Mouse (Mus musculus) liver, embryonic 15.5 days (tissue): ENCODE measurements around the gene Sall4. TPM values are rescaled to one million over a fixed set of nuclear protein-coding genes. Genes with fewer than 3 reads are reported as not detected.

ENCODE experiments used
- ATAC-seq: fragments of 200-750 bp; cut with Nextera tagmentation; 2 replicates; pipeline ENCODE4 v1.8.0; 2017; ENCODE audit warnings: moderate number of reproducible peaks, mild to moderate bottlenecking, moderate library complexity; ENCODE audit not compliant: insufficient read depth
- H3K27ac ChIP-seq: fragments of 300-500 bp; sonication (generic); replicated peaks from 2 replicates; pipeline ENCODE4 v1.5.1; 2015; ENCODE audit warnings: mild to moderate bottlenecking, inconsistent platforms
- H3K27me3 ChIP-seq: fragments of 300-500 bp; sonication (generic); 2 replicates; pipeline ENCODE4 v1.6.1; 2015; ENCODE audit warnings: mild to moderate bottlenecking, inconsistent platforms
- H3K36me3 ChIP-seq: fragments of 300-500 bp; sonication (generic); replicated peaks from 2 replicates; pipeline ENCODE4 v1.6.1; 2015; ENCODE audit warnings: moderate library complexity, mild to moderate bottlenecking, inconsistent platforms
- H3K4me1 ChIP-seq: fragments of 300-500 bp; sonication (generic); replicated peaks from 2 replicates; pipeline ENCODE4 v1.6.1; 2015; ENCODE audit warnings: inconsistent platforms
- H3K4me2 ChIP-seq: fragments of 300-500 bp; sonication (generic); 2 replicates; pipeline ENCODE4 v1.6.1; 2015; ENCODE audit warnings: moderate library complexity, mild to moderate bottlenecking, inconsistent platforms
- H3K4me3 ChIP-seq: fragments of 300-500 bp; sonication (generic); replicated peaks from 2 replicates; pipeline ENCODE4 v1.5.1; 2015; ENCODE audit warnings: mild to moderate bottlenecking, inconsistent platforms
- H3K9ac ChIP-seq: fragments of 300-500 bp; sonication (generic); 2 replicates; pipeline ENCODE4 v1.6.1; 2015; ENCODE audit warnings: moderate library complexity, mild to moderate bottlenecking, inconsistent platforms
- H3K9me3 ChIP-seq: fragments of 300-500 bp; sonication (generic); replicated peaks from 2 replicates; pipeline ENCODE4 v1.6.1; 2016; ENCODE audit warnings: inconsistent platforms
- WGBS: fragments of 180-500 bp; shearing (Covaris S2); methylation state at CpG from one replicate; pipeline ENCODE4 v1.1.7; 2015; ENCODE audit warnings: mixed read lengths; ENCODE audit not compliant: insufficient replicate concordance; 5-methylcytosine and 5-hydroxymethylcytosine counted together
- polyA plus RNA-seq: library from polyadenylated mRNA; unstranded; fragments of >200 nt; fragmentation: Nextera tagmentation; extraction: Ambion mirVana; gene quantifications from 2 replicates; pipeline ENCODE4 v1.2.1, GENCODE M21; 2015

Sall4 gene
- polyA plus RNA-seq, 1 experiment from 2014 or later = 3.6 TPM

- Histone ChIP-seq H3K4me3 (no peak overlapping the region), H3K27ac (peak overlapping the region; percentile 51; the same call in 1 of the 2 replicates), H3K4me2 (no peak overlapping the region), H3K9ac (no peak overlapping the region), H3K4me1 (peaks cover 4% of the 10 kb centered on the region; the same call in 1 of the 2 replicates), H3K36me3 (no peaks in the 10 kb centered on the region), H3K9me3 (no peaks in the 10 kb centered on the region), H3K27me3 (no peaks in the 10 kb centered on the region)
- no peak for ATAC-seq
Observed at GRCm38 (mm10) chr2:168777481-168777880, 9.7 kb upstream of the Sall4 start.

- no peak overlapping the region for H3K9ac ChIP-seq
- no peaks in the 10 kb centered on the region for H3K9me3 ChIP-seq
- peak overlapping the region; percentile 54 for H3K27ac ChIP-seq
- WGBS = 29% methylated on average over 3 of the region's 3 CpGs
- peaks cover 4% of the 10 kb centered on the region; the same call in 1 of the 2 replicates for H3K4me1 ChIP-seq
- H3K27me3 ChIP-seq = no peaks in the 10 kb centered on the region
- no peak overlapping the region for H3K4me3 ChIP-seq
- no peak overlapping the region for H3K4me2 ChIP-seq
- H3K36me3 ChIP-seq = no peaks in the 10 kb centered on the region
- ATAC-seq = peak; percentile 64
Observed at GRCm38 (mm10) chr2:168776238-168776637, 8.5 kb upstream of the Sall4 start.

GRCm38 (mm10) chr2:168769259-168769658 is 1.5 kb upstream of the Sall4 start:
- Histone ChIP-seq H3K9ac (no peak overlapping the region), H3K27me3 (peaks cover 62% of the 10 kb centered on the region), H3K4me3 (no peak overlapping the region), H3K27ac (no peak overlapping the region), H3K36me3 (no peaks in the 10 kb centered on the region), H3K9me3 (no peaks in the 10 kb centered on the region), H3K4me1 (peaks cover 5% of the 10 kb centered on the region; the same call in 1 of the 2 replicates), H3K4me2 (no peak overlapping the region)
- 64% methylated on average over 8 of the region's 8 CpGs for WGBS
- ATAC-seq = no peak

- H3K27me3 ChIP-seq = peaks cover 87% of the 10 kb centered on the region
- no peaks in the 10 kb centered on the region for H3K9me3 ChIP-seq
- ATAC-seq = peak; percentile 61
- no peaks in the 10 kb centered on the region for H3K36me3 ChIP-seq
- peaks cover 5% of the 10 kb centered on the region; the same call in 1 of the 2 replicates for H3K4me1 ChIP-seq
- 2% methylated on average over 52 of the region's 52 CpGs for WGBS
- H3K27ac ChIP-seq = peak overlapping the region; percentile 74
- peak overlapping the region; percentile 27; the same call in 1 of the 2 replicates for H3K9ac ChIP-seq
- peak overlapping the region; percentile 50 for H3K4me3 ChIP-seq
- H3K4me2 ChIP-seq = peak overlapping the region; percentile 45
Observed at GRCm38 (mm10) chr2:168766538-168767361, 993 bp downstream of the Sall4 start.

- H3K27ac ChIP-seq = peak overlapping the region; percentile 74
- WGBS = under 1% methylated on average over 65 of the region's 65 CpGs
- H3K9me3 ChIP-seq = no peaks in the 10 kb centered on the region
- H3K9ac ChIP-seq = peak overlapping the region; percentile 27; the same call in 1 of the 2 replicates
- H3K36me3 ChIP-seq = no peaks in the 10 kb centered on the region
- peak overlapping the region; percentile 45 for H3K4me2 ChIP-seq
- peak; percentile 5; the same call in 1 of the 2 replicates for ATAC-seq
- peaks cover 94% of the 10 kb centered on the region for H3K27me3 ChIP-seq
- peak overlapping the region; percentile 50 for H3K4me3 ChIP-seq
- H3K4me1 ChIP-seq = peaks cover 5% of the 10 kb centered on the region; the same call in 1 of the 2 replicates
Observed at GRCm38 (mm10) chr2:168765696-168766537, 1.8 kb downstream of the Sall4 start.

- peak overlapping the region; percentile 45 for H3K4me2 ChIP-seq
- no peaks in the 10 kb centered on the region for H3K9me3 ChIP-seq
- ATAC-seq = peak; percentile 65
- H3K4me3 ChIP-seq = peak overlapping the region; percentile 50
- peaks cover 5% of the 10 kb centered on the region; the same call in 1 of the 2 replicates for H3K4me1 ChIP-seq
- H3K36me3 ChIP-seq = no peaks in the 10 kb centered on the region
- peaks cover 90% of the 10 kb centered on the region for H3K27me3 ChIP-seq
- peak overlapping the region; percentile 74 for H3K27ac ChIP-seq
- under 1% methylated on average over 32 of the region's 32 CpGs for WGBS
- no peak overlapping the region for H3K9ac ChIP-seq
Observed at GRCm38 (mm10) chr2:168765065-168765681, 2.6 kb downstream of the Sall4 start.

- WGBS = 22% methylated on average over 9 of the region's 9 CpGs
- peak overlapping the region; percentile 50; the same call in 1 of the 2 replicates for H3K4me3 ChIP-seq
- no peak overlapping the region for H3K27ac ChIP-seq
Observed at GRCm38 (mm10) chr2:168764460-168764867, 3.3 kb downstream of the Sall4 start.

GRCm38 (mm10) chr2:168763785-168764184 is 4.0 kb downstream of the Sall4 start:
- Histone ChIP-seq H3K9ac (no peak overlapping the region), H3K27me3 (peaks cover 78% of the 10 kb centered on the region), H3K27ac (no peak overlapping the region), H3K4me2 (peak overlapping the region; percentile 10; the same call in 1 of the 2 replicates), H3K4me3 (no peak overlapping the region), H3K4me1 (peaks cover 5% of the 10 kb centered on the region; the same call in 1 of the 2 replicates), H3K36me3 (no peaks in the 10 kb centered on the region), H3K9me3 (no peaks in the 10 kb centered on the region)
- WGBS = 26% methylated on average over 7 of the region's 7 CpGs
- ATAC-seq = no peak

More at GRCm38 (mm10) chr2:168764460-168764867, 3.3 kb downstream of the Sall4 start:
- H3K9ac ChIP-seq = no peak overlapping the region
- H3K4me1 ChIP-seq = peaks cover 5% of the 10 kb centered on the region; the same call in 1 of the 2 replicates
- ATAC-seq = no peak
- H3K36me3 ChIP-seq = no peaks in the 10 kb centered on the region
- H3K4me2 ChIP-seq = peak overlapping the region; percentile 10; the same call in 1 of the 2 replicates
- no peaks in the 10 kb centered on the region for H3K9me3 ChIP-seq
- peaks cover 84% of the 10 kb centered on the region for H3K27me3 ChIP-seq

- Histone ChIP-seq H3K9me3 (no peaks in the 10 kb centered on the region), H3K4me3 (no peak overlapping the region), H3K27ac (no peak overlapping the region), H3K9ac (no peak overlapping the region), H3K4me2 (no peak overlapping the region), H3K27me3 (peaks cover 64% of the 10 kb centered on the region), H3K36me3 (no peaks in the 10 kb centered on the region), H3K4me1 (peaks cover 5% of the 10 kb centered on the region; the same call in 1 of the 2 replicates)
- WGBS = 11% methylated on average over 12 of the region's 12 CpGs
- ATAC-seq = no peak
Observed at GRCm38 (mm10) chr2:168762411-168762815, 5.3 kb downstream of the Sall4 start.

- Histone ChIP-seq H3K9ac (no peak overlapping the region), H3K4me3 (no peak overlapping the region), H3K4me1 (peaks cover 5% of the 10 kb centered on the region; the same call in 1 of the 2 replicates), H3K9me3 (no peaks in the 10 kb centered on the region), H3K36me3 (no peaks in the 10 kb centered on the region), H3K27me3 (peaks cover 60% of the 10 kb centered on the region), H3K4me2 (no peak overlapping the region), H3K27ac (no peak overlapping the region)
- 26% methylated on average over 4 of the region's 4 CpGs for WGBS
- no peak for ATAC-seq
Observed at GRCm38 (mm10) chr2:168761954-168762353, 5.8 kb downstream of the Sall4 start.
